Mouse (Mus musculus) lung, postnatal 0 days (tissue): ENCODE data around the gene Pth2.

Experiments used
- CTCF ChIP-seq: IDR thresholded peaks from 2 replicates; pipeline ENCODE4 v1.5.1; 2016; ENCODE audit warnings: antibody characterized with exemption, mild to moderate bottlenecking
- EP300 ChIP-seq: IDR thresholded peaks from 2 replicates; pipeline ENCODE4 v1.6.1; 2016; ENCODE audit warnings: antibody characterized with exemption, mild to moderate bottlenecking, control low read depth

- TF ChIP-seq EP300 (no peak), CTCF (no peak)
Observed at GRCm38 (mm10) chr7:45195341-45196175, 14.8 kb downstream of the Pth2 start.
